Mouse (Mus musculus): Measurements from ENCODE around the gene Map7d1. TPM values are rescaled to one million over a fixed set of nuclear protein-coding genes. Genes with fewer than 3 reads are reported as not detected.

Map7d1 gene
- polyA plus RNA-seq, 1 experiment from 2014 or later, result 27.2 TPM

DNA sequence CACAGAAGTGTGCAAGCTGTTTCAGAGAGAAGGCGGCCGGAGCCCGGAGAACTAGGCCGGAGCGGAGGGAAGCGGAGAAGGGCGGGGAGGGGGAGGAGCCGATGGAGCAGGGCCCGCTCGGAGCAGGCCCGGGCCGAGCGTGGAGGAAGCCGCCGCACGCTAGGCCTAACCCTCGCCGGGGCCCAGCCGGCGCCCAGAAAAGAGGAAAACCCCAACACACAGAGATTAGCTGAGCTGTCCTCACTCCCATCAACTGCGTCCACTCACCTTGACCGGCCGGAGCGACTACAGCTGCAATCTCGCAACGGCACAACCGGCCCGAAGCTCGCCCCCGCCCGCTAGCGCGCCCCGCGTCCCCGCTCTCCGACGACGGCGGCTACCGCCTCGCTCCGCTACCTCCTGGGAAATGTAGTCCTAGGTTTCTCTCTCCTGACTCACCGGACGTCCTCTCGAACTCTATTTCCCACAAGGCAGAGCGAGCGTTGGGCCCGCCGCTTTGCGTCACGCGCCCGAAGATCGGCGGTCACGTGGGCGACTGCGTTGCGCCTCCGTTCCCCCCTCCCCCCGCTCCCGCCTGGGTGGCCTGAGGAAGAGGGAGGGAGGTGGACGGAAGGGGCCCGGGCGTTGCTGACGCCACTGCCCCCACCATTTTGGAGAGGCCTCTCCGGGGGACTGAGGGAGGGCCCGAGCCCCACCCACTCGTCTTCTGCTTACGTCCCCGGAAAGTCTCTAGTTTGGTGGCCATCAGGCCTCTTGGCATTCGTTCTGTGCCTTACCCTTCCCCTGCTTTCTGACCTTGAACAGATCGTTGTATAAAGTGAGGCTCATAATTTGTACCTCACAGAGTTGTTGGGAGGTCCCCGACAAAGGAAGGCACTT lies 53.6 kb downstream of the Map7d1 start, which contains the start of gene Thrap3:
Gene Thrap3, minus strand, starts transcription at position 458 of the 879 bp plus-strand sequence.
- no peaks in the 10 kb centered on the region for H3K9me3 ChIP-seq (ENCODE audit: low read length)
- H3K4me3 ChIP-seq (ENCODE audit: low read depth, low read length), result peak within 1 kb of the TSS; percentile 80
- peaks cover 18% of the 10 kb centered on the region for H3K4me1 ChIP-seq (ENCODE audit: insufficient read depth, low read depth, low read length)
- H3K36me3 ChIP-seq (ENCODE audit: insufficient read depth, low read length), result no peaks in the 10 kb centered on the region
- DNase-seq (ENCODE audit: low spot score) (peak; percentile 100), ATAC-seq (peak; percentile 98)
- TF ChIP-seq CTCF (IDR thresholded peaks at IDR 0.05) (no peak), EP300 (IDR thresholded peaks at IDR 0.05) (peak; percentile 87)
- peak within 1 kb of the TSS; percentile 87 for H3K9ac ChIP-seq (replicated peaks; ENCODE audit: low read depth)
- H3K27me3 ChIP-seq (replicated peaks; ENCODE audit: insufficient read depth, low read length), result no peaks in the 10 kb centered on the region
- under 1% methylated on average over 45 of the region's 75 CpGs for WGBS
- H3K4me2 ChIP-seq (replicated peaks; ENCODE audit: low read depth, low read length), result peak within 1 kb of the TSS; percentile 65
- peak within 1 kb of the TSS; percentile 99 for H3K27ac ChIP-seq (ENCODE audit: low read length)

GRCm38 (mm10) chr4:126201514-126202302 lies 54.4 kb downstream of the Map7d1 start:
- H3K9me3 ChIP-seq (ENCODE audit: low read length), result no peaks in the 10 kb centered on the region
- ATAC-seq (no peak; the same call in 1 of the 2 replicates), DNase-seq (ENCODE audit: low spot score) (peak; percentile 89)
- peak overlapping the region; percentile 65 for H3K4me2 ChIP-seq (replicated peaks; ENCODE audit: low read depth, low read length)
- TF ChIP-seq EP300 (IDR thresholded peaks at IDR 0.05), result no peak
- TF ChIP-seq CTCF (IDR thresholded peaks at IDR 0.05), result peak; percentile 58
- H3K4me3 ChIP-seq (ENCODE audit: low read depth, low read length), result peak overlapping the region; percentile 80
- no peaks in the 10 kb centered on the region for H3K36me3 ChIP-seq (ENCODE audit: insufficient read depth, low read length)
- H3K9ac ChIP-seq (replicated peaks; ENCODE audit: low read depth), result peak overlapping the region; percentile 87
- no peaks in the 10 kb centered on the region for H3K27me3 ChIP-seq (replicated peaks; ENCODE audit: insufficient read depth, low read length)
- H3K27ac ChIP-seq (ENCODE audit: low read length), result peak overlapping the region; percentile 99
- H3K4me1 ChIP-seq (ENCODE audit: insufficient read depth, low read depth, low read length), result peaks cover 19% of the 10 kb centered on the region
- WGBS, result under 1% methylated on average over 28 of the region's 28 CpGs

DNA sequence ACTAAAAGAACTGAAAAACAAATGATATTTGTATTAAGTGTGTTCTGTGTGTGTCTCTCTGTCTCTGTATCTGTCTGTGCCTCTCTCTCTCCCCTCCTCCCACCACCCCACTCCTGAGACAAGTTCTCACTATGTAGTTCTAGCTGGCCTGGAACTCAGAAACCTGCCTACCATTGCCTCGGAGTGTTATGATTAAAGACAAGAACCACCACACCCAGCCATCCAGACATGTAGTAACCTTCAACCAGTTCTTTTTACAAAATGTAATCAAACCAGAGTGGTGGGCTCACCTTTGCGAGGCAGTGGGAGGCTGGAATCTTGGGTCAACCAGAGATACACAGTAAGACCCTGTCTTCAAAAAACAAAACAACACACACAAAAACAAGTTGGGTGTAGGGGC lies 55.5 kb downstream of the Map7d1 start:
- peak overlapping the region; percentile 99 for H3K27ac ChIP-seq (ENCODE audit: low read length)
- 6% methylated on average over 2 of the region's 2 CpGs for WGBS
- ATAC-seq (no peak), DNase-seq (ENCODE audit: low spot score) (no peak)
- peaks cover 19% of the 10 kb centered on the region for H3K4me1 ChIP-seq (ENCODE audit: insufficient read depth, low read depth, low read length)
- H3K36me3 ChIP-seq (ENCODE audit: insufficient read depth, low read length), result no peaks in the 10 kb centered on the region
- peak overlapping the region; percentile 65 for H3K4me2 ChIP-seq (replicated peaks; ENCODE audit: low read depth, low read length)
- TF ChIP-seq EP300 (IDR thresholded peaks at IDR 0.05), result no peak
- no peak for TF ChIP-seq CTCF (IDR thresholded peaks at IDR 0.05)
- H3K27me3 ChIP-seq (replicated peaks; ENCODE audit: insufficient read depth, low read length), result no peaks in the 10 kb centered on the region
- H3K9ac ChIP-seq (replicated peaks; ENCODE audit: low read depth), result peak overlapping the region; percentile 87
- H3K9me3 ChIP-seq (ENCODE audit: low read length), result no peaks in the 10 kb centered on the region
- H3K4me3 ChIP-seq (ENCODE audit: low read depth, low read length), result peak overlapping the region; percentile 80

DNA sequence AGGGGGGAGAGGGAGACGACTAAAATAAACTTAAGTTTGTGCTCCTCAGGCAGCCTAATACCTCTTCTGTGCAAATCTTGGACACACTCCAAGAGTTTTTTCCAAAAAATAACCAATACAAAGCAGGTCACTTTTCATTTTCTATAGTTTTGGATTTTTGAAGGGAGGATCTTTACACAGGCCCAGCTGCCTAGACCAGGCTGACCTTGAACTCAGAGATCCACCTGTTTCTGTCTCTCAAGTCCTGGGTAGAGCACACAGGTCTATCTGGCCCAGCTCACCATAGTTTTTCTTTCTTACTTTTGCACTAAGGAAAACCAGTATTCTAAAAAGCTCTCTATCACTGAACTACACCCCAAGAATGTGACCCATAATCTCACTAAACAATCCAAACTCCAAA lies 56.1 kb downstream of the Map7d1 start:
- WGBS, result 0% methylated on average over 1 of the region's 1 CpGs
- H3K9me3 ChIP-seq (ENCODE audit: low read length), result no peaks in the 10 kb centered on the region
- no peaks in the 10 kb centered on the region for H3K36me3 ChIP-seq (ENCODE audit: insufficient read depth, low read length)
- H3K4me1 ChIP-seq (ENCODE audit: insufficient read depth, low read depth, low read length), result peaks cover 19% of the 10 kb centered on the region
- peak overlapping the region; percentile 65 for H3K4me2 ChIP-seq (replicated peaks; ENCODE audit: low read depth, low read length)
- no peak overlapping the region for H3K27ac ChIP-seq (ENCODE audit: low read length)
- H3K27me3 ChIP-seq (replicated peaks; ENCODE audit: insufficient read depth, low read length), result no peaks in the 10 kb centered on the region
- peak overlapping the region; percentile 87; the same call in 1 of the 2 replicates for H3K9ac ChIP-seq (replicated peaks; ENCODE audit: low read depth)
- TF ChIP-seq CTCF (IDR thresholded peaks at IDR 0.05), result no peak
- TF ChIP-seq EP300 (IDR thresholded peaks at IDR 0.05), result no peak
- H3K4me3 ChIP-seq (ENCODE audit: low read depth, low read length), result peak overlapping the region; percentile 80
- ATAC-seq (no peak), DNase-seq (ENCODE audit: low spot score) (no peak)

GRCm38 (mm10) chr4:126199556-126199955 lies 56.6 kb downstream of the Map7d1 start:
- ATAC-seq (no peak), DNase-seq (ENCODE audit: low spot score) (peak; percentile 14)
- Histone ChIP-seq H3K4me1 (ENCODE audit: insufficient read depth, low read depth, low read length) (peaks cover 19% of the 10 kb centered on the region), H3K9me3 (ENCODE audit: low read length) (no peaks in the 10 kb centered on the region), H3K4me3 (ENCODE audit: low read depth, low read length) (no peak overlapping the region), H3K27ac (ENCODE audit: low read length) (no peak overlapping the region), H3K36me3 (ENCODE audit: insufficient read depth, low read length) (no peaks in the 10 kb centered on the region), H3K4me2 (replicated peaks; ENCODE audit: low read depth, low read length) (peak overlapping the region; percentile 65), H3K9ac (replicated peaks; ENCODE audit: low read depth) (0 out of 2 replicates have a peak overlapping the region, but pooled peaks have one; percentile 5), H3K27me3 (replicated peaks; ENCODE audit: insufficient read depth, low read length) (no peaks in the 10 kb centered on the region)
- 36% methylated on average over 6 of the region's 6 CpGs for WGBS
- no peak for TF ChIP-seq EP300 (IDR thresholded peaks at IDR 0.05)
- no peak for TF ChIP-seq CTCF (IDR thresholded peaks at IDR 0.05)

DNA sequence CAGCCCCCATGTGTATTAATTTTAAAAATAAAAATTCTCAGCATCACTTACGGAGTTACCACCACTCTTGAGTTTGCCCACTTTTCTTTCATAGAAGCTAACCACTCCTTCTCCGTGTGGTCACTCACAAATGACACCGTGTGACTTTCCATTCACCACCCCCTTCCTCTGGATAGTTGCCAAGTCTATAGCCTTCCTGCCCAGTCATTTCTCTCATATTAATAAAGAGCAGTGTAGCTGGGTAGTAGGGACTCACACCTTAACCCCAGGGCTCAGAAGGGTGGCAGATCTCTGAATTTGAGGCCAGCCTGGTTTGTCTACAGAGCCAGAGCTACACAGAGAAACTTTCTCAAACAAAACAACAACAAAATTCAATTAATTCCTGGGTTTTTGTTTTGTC lies 58.7 kb downstream of the Map7d1 start:
- H3K27ac ChIP-seq (ENCODE audit: low read length), result no peak overlapping the region
- no peaks in the 10 kb centered on the region for H3K27me3 ChIP-seq (replicated peaks; ENCODE audit: insufficient read depth, low read length)
- no peak overlapping the region for H3K4me2 ChIP-seq (replicated peaks; ENCODE audit: low read depth, low read length)
- H3K36me3 ChIP-seq (ENCODE audit: insufficient read depth, low read length), result peaks cover 11% of the 10 kb centered on the region
- DNase-seq (ENCODE audit: low spot score), result peak; percentile 61
- H3K4me1 ChIP-seq (ENCODE audit: insufficient read depth, low read depth, low read length), result peaks cover 19% of the 10 kb centered on the region
- WGBS, result 25% methylated on average over 3 of the region's 3 CpGs
- H3K9ac ChIP-seq (replicated peaks; ENCODE audit: low read depth), result no peak overlapping the region
- H3K9me3 ChIP-seq (ENCODE audit: low read length), result no peaks in the 10 kb centered on the region
- TF ChIP-seq EP300 (IDR thresholded peaks at IDR 0.05), result no peak
- TF ChIP-seq CTCF (IDR thresholded peaks at IDR 0.05), result no peak
- no peak overlapping the region for H3K4me3 ChIP-seq (ENCODE audit: low read depth, low read length)
- no peak for ATAC-seq
